Mouse (Mus musculus): ENCODE data around the gene Mvb12b. TPM values are rescaled to one million over a fixed set of nuclear protein-coding genes. Genes with fewer than 3 reads are reported as not detected.

Mvb12b gene
- polyA plus RNA-seq, 1 experiment: 13.6 TPM

DNA sequence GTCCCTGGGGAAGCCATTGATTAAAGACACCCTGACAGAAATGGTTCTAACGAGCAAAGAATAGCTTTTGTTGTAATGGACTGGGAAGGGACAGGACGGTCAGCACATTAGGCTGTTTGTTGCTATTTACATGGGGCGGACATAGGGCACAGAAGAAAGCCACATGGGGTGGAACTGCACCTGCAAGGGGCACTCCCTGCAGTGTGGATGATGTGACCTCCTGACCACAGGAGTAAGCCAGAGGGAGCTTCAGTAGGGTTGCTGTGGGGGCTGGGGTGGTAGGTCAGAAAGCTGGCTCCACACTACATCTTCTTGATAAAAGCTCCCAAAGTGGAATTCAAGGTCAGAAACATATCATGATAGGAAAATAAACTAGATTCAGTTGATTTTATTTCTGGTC, 47.3 kb downstream of the Mvb12b start:
- 88% methylated on average over 3 of the region's 3 CpGs for WGBS
- Histone ChIP-seq H3K4me3 (ENCODE audit: extremely low read depth, insufficient read depth, insufficient read length) (no peak overlapping the region), H3K4me1 (ENCODE audit: control insufficient read depth, insufficient read depth, insufficient read length) (no peaks in the 10 kb centered on the region), H3K27me3 (ENCODE audit: control insufficient read depth, insufficient read depth, low read length) (no peaks in the 10 kb centered on the region), H3K27ac (ENCODE audit: insufficient read depth, low read length) (no peak overlapping the region), H3K36me3 (ENCODE audit: control insufficient read depth, insufficient read depth, low read length) (no peaks in the 10 kb centered on the region)
- no peak for DNase-seq (ENCODE audit: low read depth in 1 of 2, low spot score in 2 of 2)
- TF ChIP-seq CTCF (IDR thresholded peaks at IDR 0.05; ENCODE audit: extremely low read depth, insufficient read depth, insufficient read length, insufficient replicate concordance): no peak
- TF ChIP-seq POLR2A (IDR thresholded peaks at IDR 0.05; ENCODE audit: low read depth, low read length): no peak

DNA sequence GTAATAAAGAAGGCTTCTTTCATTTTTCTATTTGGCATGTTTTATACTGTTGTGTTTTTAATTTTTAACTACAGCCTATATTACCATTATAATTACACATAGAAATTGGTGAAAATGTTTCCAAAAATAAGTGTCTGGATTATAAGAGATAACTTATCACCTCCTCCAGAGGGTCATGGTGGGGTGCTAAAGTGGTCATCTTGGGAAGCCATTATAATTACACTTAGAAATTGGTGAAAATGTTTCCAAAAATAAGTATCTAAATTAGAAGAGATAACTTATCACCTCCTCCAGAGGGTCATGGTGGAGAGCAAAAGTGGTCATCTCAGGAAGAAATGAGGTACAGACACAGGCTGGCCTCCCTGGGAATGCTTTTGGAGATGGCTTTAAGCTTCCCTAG, 48.5 kb downstream of the Mvb12b start:
- no peak for TF ChIP-seq POLR2A (IDR thresholded peaks at IDR 0.05; ENCODE audit: low read depth, low read length)
- TF ChIP-seq CTCF (IDR thresholded peaks at IDR 0.05; ENCODE audit: extremely low read depth, insufficient read depth, insufficient read length, insufficient replicate concordance): no peak
- Histone ChIP-seq H3K27ac (ENCODE audit: insufficient read depth, low read length) (no peak overlapping the region), H3K4me3 (ENCODE audit: extremely low read depth, insufficient read depth, insufficient read length) (no peak overlapping the region), H3K4me1 (ENCODE audit: control insufficient read depth, insufficient read depth, insufficient read length) (no peaks in the 10 kb centered on the region), H3K36me3 (ENCODE audit: control insufficient read depth, insufficient read depth, low read length) (no peaks in the 10 kb centered on the region), H3K27me3 (ENCODE audit: control insufficient read depth, insufficient read depth, low read length) (no peaks in the 10 kb centered on the region)
- DNase-seq (ENCODE audit: low read depth in 1 of 2, low spot score in 2 of 2): no peak

GRCm38 (mm10) chr2:33837297-33837696, 50.4 kb downstream of the Mvb12b start:
- WGBS: 95% methylated on average over 6 of the region's 6 CpGs
- Histone ChIP-seq H3K27ac (ENCODE audit: insufficient read depth, low read length) (no peak overlapping the region), H3K4me3 (ENCODE audit: extremely low read depth, insufficient read depth, insufficient read length) (no peak overlapping the region), H3K36me3 (ENCODE audit: control insufficient read depth, insufficient read depth, low read length) (no peaks in the 10 kb centered on the region), H3K4me1 (ENCODE audit: control insufficient read depth, insufficient read depth, insufficient read length) (no peaks in the 10 kb centered on the region), H3K27me3 (ENCODE audit: control insufficient read depth, insufficient read depth, low read length) (no peaks in the 10 kb centered on the region)
- TF ChIP-seq CTCF (IDR thresholded peaks at IDR 0.05; ENCODE audit: extremely low read depth, insufficient read depth, insufficient read length, insufficient replicate concordance) (no peak), POLR2A (IDR thresholded peaks at IDR 0.05; ENCODE audit: low read depth, low read length) (no peak)
- DNase-seq (ENCODE audit: low read depth in 1 of 2, low spot score in 2 of 2): no peak

- Histone ChIP-seq H3K36me3 (ENCODE audit: control insufficient read depth, insufficient read depth, low read length) (no peaks in the 10 kb centered on the region), H3K4me1 (ENCODE audit: control insufficient read depth, insufficient read depth, insufficient read length) (no peaks in the 10 kb centered on the region), H3K4me3 (ENCODE audit: extremely low read depth, insufficient read depth, insufficient read length) (no peak overlapping the region), H3K27ac (ENCODE audit: insufficient read depth, low read length) (no peak overlapping the region), H3K27me3 (ENCODE audit: control insufficient read depth, insufficient read depth, low read length) (no peaks in the 10 kb centered on the region)
- DNase-seq (ENCODE audit: low read depth in 1 of 2, low spot score in 2 of 2): no peak
- TF ChIP-seq CTCF (IDR thresholded peaks at IDR 0.05; ENCODE audit: extremely low read depth, insufficient read depth, insufficient read length, insufficient replicate concordance) (no peak), POLR2A (IDR thresholded peaks at IDR 0.05; ENCODE audit: low read depth, low read length) (no peak)
- WGBS: 95% methylated on average over 9 of the region's 9 CpGs
Observed at GRCm38 (mm10) chr2:33836660-33837213, 51.0 kb downstream of the Mvb12b start.

- H3K4me3 ChIP-seq (ENCODE audit: extremely low read depth, insufficient read depth, insufficient read length): no peak overlapping the region
- DNase-seq (ENCODE audit: low read depth in 1 of 2, low spot score in 2 of 2): no peak
- H3K27me3 ChIP-seq (ENCODE audit: control insufficient read depth, insufficient read depth, low read length): no peaks in the 10 kb centered on the region
- 95% methylated on average over 8 of the region's 8 CpGs for WGBS
- no peaks in the 10 kb centered on the region for H3K4me1 ChIP-seq (ENCODE audit: control insufficient read depth, insufficient read depth, insufficient read length)
- no peak for TF ChIP-seq CTCF (IDR thresholded peaks at IDR 0.05; ENCODE audit: extremely low read depth, insufficient read depth, insufficient read length, insufficient replicate concordance)
- no peak for TF ChIP-seq POLR2A (IDR thresholded peaks at IDR 0.05; ENCODE audit: low read depth, low read length)
- no peaks in the 10 kb centered on the region for H3K36me3 ChIP-seq (ENCODE audit: control insufficient read depth, insufficient read depth, low read length)
- H3K27ac ChIP-seq (ENCODE audit: insufficient read depth, low read length): no peak overlapping the region
Observed at GRCm38 (mm10) chr2:33835038-33835437, 52.7 kb downstream of the Mvb12b start.

DNA sequence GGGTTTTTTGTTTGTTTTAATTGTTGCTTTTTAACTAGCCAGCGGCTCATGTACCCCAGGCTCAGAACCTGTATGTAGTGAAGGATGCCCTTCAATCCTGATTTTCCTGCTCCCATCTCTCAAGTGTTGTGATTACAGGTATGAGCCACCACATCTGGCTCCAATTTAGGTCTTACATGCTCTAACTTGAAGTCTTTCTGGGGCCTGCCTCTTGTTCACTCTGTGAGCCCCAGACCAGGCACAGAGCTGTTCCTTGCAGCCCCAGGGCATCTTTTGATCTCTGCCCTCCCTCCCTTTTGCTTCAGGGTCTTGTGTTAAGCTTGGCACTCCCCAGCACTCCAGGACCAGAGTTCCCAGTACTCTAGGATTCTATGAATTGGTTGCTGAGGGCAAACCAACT, 53.8 kb downstream of the Mvb12b start:
- H3K4me3 ChIP-seq (ENCODE audit: extremely low read depth, insufficient read depth, insufficient read length): no peak overlapping the region
- no peaks in the 10 kb centered on the region for H3K36me3 ChIP-seq (ENCODE audit: control insufficient read depth, insufficient read depth, low read length)
- no peak for TF ChIP-seq POLR2A (IDR thresholded peaks at IDR 0.05; ENCODE audit: low read depth, low read length)
- no peak for TF ChIP-seq CTCF (IDR thresholded peaks at IDR 0.05; ENCODE audit: extremely low read depth, insufficient read depth, insufficient read length, insufficient replicate concordance)
- WGBS: 89% methylated on average over 1 of the region's 1 CpGs
- DNase-seq (ENCODE audit: low read depth in 1 of 2, low spot score in 2 of 2): no peak
- H3K4me1 ChIP-seq (ENCODE audit: control insufficient read depth, insufficient read depth, insufficient read length): no peaks in the 10 kb centered on the region
- H3K27me3 ChIP-seq (ENCODE audit: control insufficient read depth, insufficient read depth, low read length): no peaks in the 10 kb centered on the region
- H3K27ac ChIP-seq (ENCODE audit: insufficient read depth, low read length): no peak overlapping the region

DNA sequence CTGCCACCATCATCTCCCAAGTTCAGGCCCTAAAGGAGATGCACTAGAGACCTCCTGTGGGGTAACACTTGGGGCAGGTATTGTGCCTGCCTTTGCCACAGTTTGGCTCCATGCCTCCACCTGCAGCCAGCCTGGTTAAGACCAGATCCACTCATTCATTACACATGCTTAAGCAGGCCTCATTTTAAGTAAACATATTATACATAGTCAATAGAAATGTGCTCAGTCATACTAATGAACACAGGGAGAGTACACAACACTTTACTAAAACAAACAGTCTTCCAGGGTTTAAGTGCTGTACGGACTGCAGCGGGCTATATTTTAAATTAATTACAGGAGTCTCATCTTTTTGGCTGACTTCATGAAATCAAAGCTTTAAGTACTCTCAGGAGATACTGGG, 57.9 kb downstream of the Mvb12b start:
- Histone ChIP-seq H3K4me1 (ENCODE audit: control insufficient read depth, insufficient read depth, insufficient read length) (no peaks in the 10 kb centered on the region), H3K27ac (ENCODE audit: insufficient read depth, low read length) (no peak overlapping the region), H3K36me3 (ENCODE audit: control insufficient read depth, insufficient read depth, low read length) (no peaks in the 10 kb centered on the region), H3K27me3 (ENCODE audit: control insufficient read depth, insufficient read depth, low read length) (no peaks in the 10 kb centered on the region), H3K4me3 (ENCODE audit: extremely low read depth, insufficient read depth, insufficient read length) (no peak overlapping the region)
- DNase-seq (ENCODE audit: low read depth in 1 of 2, low spot score in 2 of 2): no peak
- TF ChIP-seq POLR2A (IDR thresholded peaks at IDR 0.05; ENCODE audit: low read depth, low read length) (no peak), CTCF (IDR thresholded peaks at IDR 0.05; ENCODE audit: extremely low read depth, insufficient read depth, insufficient read length, insufficient replicate concordance) (no peak)
- 91% methylated on average over 2 of the region's 2 CpGs for WGBS
